Mouse (Mus musculus) T-helper 1 cell (primary cell): ENCODE measurements at regions not wholly inside any gene's neighbourhood (a gene's known extent, or its start where the extent isn't known, plus 50 kb on each side); places are given as distances from the start of the nearest gene placed in this dataset.

Experiments
- in situ Hi-C: fragments of 300-600 bp; cut with MboI, MseI; formaldehyde crosslinking; loops from one replicate; pipeline ENCODE4 v1.15.1; 2025; ENCODE audit warnings: high pct_unique_total_duplicates

- in situ Hi-C loops, result no loop called here
These were observed 223.8 kb downstream of the Kdm4c start for GRCm38 (mm10) chr4:74466081-74466480.

GRCm38 (mm10) chr4:74512489-74512888 lies 270.2 kb downstream of the Kdm4c start:
- in situ Hi-C loops, result no loop called here

- in situ Hi-C loops, result loop anchor here (25.0 kb wide), 1 partner anchor 783 kb away; no protein-coding TSS in a partner anchor
These were observed 311.6 kb downstream of the Kdm4c start for GRCm38 (mm10) chr4:74553888-74554287.

GRCm38 (mm10) chr4:74563565-74563964 lies 321.3 kb downstream of the Kdm4c start:
- in situ Hi-C loops, result loop anchor here (25.0 kb wide), 1 partner anchor 774 kb away; no protein-coding TSS in a partner anchor

GRCm38 (mm10) chr4:74586400-74586799 lies 344.1 kb downstream of the Kdm4c start:
- in situ Hi-C loops, result no loop called here

GRCm38 (mm10) chr4:74587125-74587524 lies 344.8 kb downstream of the Kdm4c start:
- in situ Hi-C loops, result no loop called here

- in situ Hi-C loops, result no loop called here
These were observed 346.5 kb downstream of the Kdm4c start for GRCm38 (mm10) chr4:74588761-74589160.

GRCm38 (mm10) chr4:74613032-74613431 lies 370.7 kb downstream of the Kdm4c start:
- in situ Hi-C loops, result no loop called here
